Mouse (Mus musculus) embryonic fibroblast, embryonic 13.5 days (primary cell): ENCODE data around the gene Cysrt1.

Experiments used
- CTCF ChIP-seq: IDR thresholded peaks from 2 replicates; pipeline ENCODE4 v1.5.1; 2011; ENCODE audit warnings: mild to moderate bottlenecking, control low read depth, low read length, moderate library complexity, borderline replicate concordance; ENCODE audit not compliant: insufficient read depth
- POLR2A ChIP-seq: IDR thresholded peaks from 2 replicates; pipeline ENCODE4 v1.6.1; 2011; ENCODE audit warnings: low read depth, mild to moderate bottlenecking, control low read depth, low read length, moderate library complexity

GRCm38 (mm10) chr2:25263623-25264285, 21.5 kb upstream of the Cysrt1 start:
- TF ChIP-seq CTCF (no peak), POLR2A (no peak)
